13 mouse cellular contexts compared by ENCODE assay signal in genomic region chr4:31612825-31613514, GRCm38 (mm10).
DNase-seq lines count a peak whose midpoint lies in the region; ATAC-seq lines count a peak whose summit lies in the region.
"Had no signal": no experiment of that assay in that cellular context is flagged by ENCODE, and none has a peak within 500 bp of the region (broad histone marks: within the 10 kb centered on the region; RNA-seq: fewer than 3 reads in every experiment).

No protein-coding gene starts in this region.

- H3K36me3 ChIP-seq in heart, embryonic 10.5 days: no peaks in the 10 kb centered on the region
- no peaks in the 10 kb centered on the region for H3K36me3 ChIP-seq in forebrain, embryonic 15.5 days
- H3K36me3 ChIP-seq in limb, embryonic 12.5 days: no peaks in the 10 kb centered on the region
- H3K36me3 ChIP-seq: embryonic facial prominence, embryonic 15.5 days; liver, embryonic 15.5 days had no signal

- 0 out of 2 replicates have a peak overlapping the region, but pooled peaks have one; percentile 29 for H3K27ac ChIP-seq in heart, embryonic 10.5 days
- H3K27ac ChIP-seq in forebrain, embryonic 15.5 days (replicated peaks): peak overlapping the region; percentile 51
- H3K27ac ChIP-seq in limb, embryonic 12.5 days: peak overlapping the region; percentile 89
- H3K27ac ChIP-seq: embryonic facial prominence, embryonic 15.5 days; liver, embryonic 15.5 days had no signal

- H3K9ac ChIP-seq in forebrain, embryonic 15.5 days (replicated peaks): no peak overlapping the region
- H3K9ac ChIP-seq in limb, embryonic 12.5 days (replicated peaks): no peak overlapping the region
- H3K9ac ChIP-seq: embryonic facial prominence, embryonic 15.5 days; liver, embryonic 15.5 days had no signal

- no peaks in the 10 kb centered on the region for H3K27me3 ChIP-seq in heart, embryonic 10.5 days (ENCODE audit: insufficient read depth, poor library complexity, severe bottlenecking)
- no peaks in the 10 kb centered on the region for H3K27me3 ChIP-seq in forebrain, embryonic 15.5 days
- H3K27me3 ChIP-seq in limb, embryonic 12.5 days: no peaks in the 10 kb centered on the region
- H3K27me3 ChIP-seq: embryonic facial prominence, embryonic 15.5 days; liver, embryonic 15.5 days had no signal

- H3K9me3 ChIP-seq in heart, embryonic 10.5 days: no peaks in the 10 kb centered on the region
- H3K9me3 ChIP-seq in forebrain, embryonic 15.5 days: no peaks in the 10 kb centered on the region
- H3K9me3 ChIP-seq in limb, embryonic 12.5 days: no peaks in the 10 kb centered on the region
- H3K9me3 ChIP-seq: embryonic facial prominence, embryonic 15.5 days; liver, embryonic 15.5 days had no signal

- H3K4me1 ChIP-seq in heart, embryonic 10.5 days: peaks cover 5% of the 10 kb centered on the region; the same call in 1 of the 2 replicates
- peaks cover 32% of the 10 kb centered on the region for H3K4me1 ChIP-seq in forebrain, embryonic 15.5 days
- peaks cover 27% of the 10 kb centered on the region for H3K4me1 ChIP-seq in limb, embryonic 12.5 days (replicated peaks)
- H3K4me1 ChIP-seq: liver, embryonic 15.5 days had no signal

- ATAC-seq in forebrain, embryonic 15.5 days (replicated peaks): peak; percentile 69
- peak; percentile 58; the same call in 1 of the 2 replicates for ATAC-seq in limb, embryonic 12.5 days (ENCODE audit: insufficient number of reproducible peaks, insufficient read depth, low FRiP score, low TSS enrichment, low read depth)
- no peak for ATAC-seq in megakaryocyte progenitor cell, adult 5-6 weeks (replicated peaks; ENCODE audit: poor library complexity)

- no peak overlapping the region for H3K4me2 ChIP-seq in forebrain, embryonic 15.5 days (replicated peaks)
- peak overlapping the region; percentile 35 for H3K4me2 ChIP-seq in limb, embryonic 12.5 days
- H3K4me2 ChIP-seq: embryonic facial prominence, embryonic 15.5 days; liver, embryonic 15.5 days had no signal

- 68% methylated on average over 9 of the region's 9 CpGs for WGBS in heart, embryonic 10.5 days
- 32% methylated on average over 9 of the region's 9 CpGs for WGBS in forebrain, embryonic 15.5 days
- 25% methylated on average over 9 of the region's 9 CpGs for WGBS in limb, embryonic 12.5 days

- DNase-seq in heart, embryonic 10.5 days (ENCODE audit: low spot score): no peak
- DNase-seq in heart, adult 11 months: no peak
- DNase-seq in embryo, embryonic 10.5 days (ENCODE audit: low spot score): peak; percentile 34
- no peak for DNase-seq in adrenal gland, adult 8-10 months
- DNase-seq in right cerebral cortex, postnatal 36 days (ENCODE audit: low spot score in 2 of 2): no peak
- DNase-seq: adrenal gland, postnatal 36 days; kidney, adult 2 months; right cerebral cortex, adult 18-20 months had no signal

- H3K4me3 ChIP-seq in heart, embryonic 10.5 days: no peak overlapping the region
- H3K4me3 ChIP-seq in forebrain, embryonic 15.5 days: no peak overlapping the region
- H3K4me3 ChIP-seq in limb, embryonic 12.5 days (replicated peaks): no peak overlapping the region
- H3K4me3 ChIP-seq: embryonic facial prominence, embryonic 15.5 days; liver, embryonic 15.5 days had no signal

Comparison
In these comparisons a context has a peak if more than half of its experiments do, and no peak if none do; other contexts are left out.
1. H3K27ac ChIP-seq: peak in every context shown above with its lines; median percentile 89 in limb, embryonic 12.5 days; 51 in forebrain, embryonic 15.5 days; 29 in heart, embryonic 10.5 days.